Mouse (Mus musculus) neural tube, embryonic 14.5 days (tissue): ENCODE measurements at regions not wholly inside any gene's neighbourhood (a gene's known extent, or its start where the extent isn't known, plus 50 kb on each side); places are given as distances from the start of the nearest gene placed in this dataset.

Source experiments
- ATAC-seq: fragments of 200-750 bp; cut with Nextera tagmentation; 2 replicates; pipeline ENCODE4 v1.8.0; 2017; ENCODE audit warnings: low read depth, mild to moderate bottlenecking, moderate TSS enrichment, moderate library complexity
- H3K27ac ChIP-seq: fragments of 300-500 bp; sonication (generic); 2 replicates; pipeline ENCODE4 v1.5.1; 2014; ENCODE audit warnings: low read depth, mild to moderate bottlenecking, control low read depth, low read length, moderate library complexity, mixed read lengths
- H3K27me3 ChIP-seq: fragments of 300-500 bp; sonication (generic); 2 replicates; pipeline ENCODE4 v1.6.1; 2014; ENCODE audit warnings: low read length; ENCODE audit not compliant: control insufficient read depth, insufficient read depth
- H3K36me3 ChIP-seq: fragments of 300-500 bp; sonication (generic); 2 replicates; pipeline ENCODE4 v1.6.1; 2014; ENCODE audit warnings: low read length, mixed read lengths; ENCODE audit not compliant: control insufficient read depth, insufficient read depth
- H3K4me1 ChIP-seq: fragments of 300-500 bp; sonication (generic); 2 replicates; pipeline ENCODE4 v1.6.1; 2014; ENCODE audit warnings: low read length; ENCODE audit not compliant: control insufficient read depth, insufficient read depth
- H3K4me2 ChIP-seq: fragments of 300-500 bp; sonication (generic); 2 replicates; pipeline ENCODE4 v1.6.1; 2014; ENCODE audit warnings: mild to moderate bottlenecking, low read depth, low read length, control low read depth
- H3K4me3 ChIP-seq: fragments of 300-500 bp; sonication (generic); 2 replicates; pipeline ENCODE4 v1.5.1; 2014; ENCODE audit warnings: low read depth, low read length, control low read depth, mixed read lengths
- H3K9ac ChIP-seq: fragments of 300-500 bp; sonication (generic); replicated peaks from 2 replicates; pipeline ENCODE4 v1.6.1; 2014; ENCODE audit warnings: low read depth, mild to moderate bottlenecking, control low read depth, low read length, mixed read lengths
- H3K9me3 ChIP-seq: fragments of 300-500 bp; sonication (generic); 2 replicates; pipeline ENCODE4 v1.6.1; 2016; ENCODE audit warnings: low read length; ENCODE audit not compliant: control insufficient read depth
- WGBS: fragments of 180-500 bp; shearing (Covaris S2); extraction: QIAGEN DNeasy Blood & Tissue Kit; methylation state at CpG from one replicate; pipeline ENCODE4 v1.1.7; 2014; 5-methylcytosine and 5-hydroxymethylcytosine counted together

GRCm38 (mm10) chr2:167748297-167748696, 58.7 kb upstream of the Tmem189 start:
- Histone ChIP-seq H3K4me3 (no peak overlapping the region), H3K9me3 (no peaks in the 10 kb centered on the region), H3K27me3 (no peaks in the 10 kb centered on the region), H3K4me2 (no peak overlapping the region), H3K9ac (no peak overlapping the region), H3K36me3 (no peaks in the 10 kb centered on the region), H3K4me1 (0 out of 2 replicates have a peak, but pooled peaks cover 5% of the 10 kb centered on the region), H3K27ac (no peak overlapping the region)
- ATAC-seq, result no peak
- 93% methylated on average over 6 of the region's 6 CpGs for WGBS

GRCm38 (mm10) chr2:167747164-167747843, 57.7 kb upstream of the Tmem189 start:
- Histone ChIP-seq H3K27ac (no peak overlapping the region), H3K4me1 (0 out of 2 replicates have a peak, but pooled peaks cover 5% of the 10 kb centered on the region), H3K27me3 (no peaks in the 10 kb centered on the region), H3K9me3 (no peaks in the 10 kb centered on the region), H3K36me3 (no peaks in the 10 kb centered on the region), H3K4me3 (no peak overlapping the region), H3K9ac (no peak overlapping the region), H3K4me2 (no peak overlapping the region)
- ATAC-seq, result no peak
- 66% methylated on average over 13 of the region's 13 CpGs for WGBS

GRCm38 (mm10) chr2:167746344-167746743, 56.7 kb upstream of the Tmem189 start:
- ATAC-seq, result no peak
- H3K9me3 ChIP-seq, result no peaks in the 10 kb centered on the region
- no peaks in the 10 kb centered on the region for H3K36me3 ChIP-seq
- H3K27ac ChIP-seq, result no peak overlapping the region
- H3K4me2 ChIP-seq, result no peak overlapping the region
- no peaks in the 10 kb centered on the region for H3K27me3 ChIP-seq
- no peak overlapping the region for H3K9ac ChIP-seq
- H3K4me1 ChIP-seq, result 0 out of 2 replicates have a peak, but pooled peaks cover 5% of the 10 kb centered on the region
- H3K4me3 ChIP-seq, result no peak overlapping the region
- WGBS, result 94% methylated on average over 4 of the region's 4 CpGs

- H3K36me3 ChIP-seq, result no peaks in the 10 kb centered on the region
- H3K4me3 ChIP-seq, result no peak overlapping the region
- H3K4me1 ChIP-seq, result 0 out of 2 replicates have a peak, but pooled peaks cover 5% of the 10 kb centered on the region
- H3K4me2 ChIP-seq, result no peak overlapping the region
- ATAC-seq, result no peak
- H3K27ac ChIP-seq, result no peak overlapping the region
- H3K27me3 ChIP-seq, result no peaks in the 10 kb centered on the region
- H3K9ac ChIP-seq, result no peak overlapping the region
- WGBS, result 55% methylated on average over 6 of the region's 6 CpGs
- no peaks in the 10 kb centered on the region for H3K9me3 ChIP-seq
Measured at GRCm38 (mm10) chr2:167745409-167745808, 55.8 kb upstream of the Tmem189 start.

GRCm38 (mm10) chr2:167744080-167744479, 54.5 kb upstream of the Tmem189 start:
- ATAC-seq, result no peak
- H3K27ac ChIP-seq, result no peak overlapping the region
- H3K4me3 ChIP-seq, result no peak overlapping the region
- 72% methylated on average over 1 of the region's 1 CpGs for WGBS
- H3K4me2 ChIP-seq, result no peak overlapping the region
- 0 out of 2 replicates have a peak, but pooled peaks cover 5% of the 10 kb centered on the region for H3K4me1 ChIP-seq
- H3K27me3 ChIP-seq, result no peaks in the 10 kb centered on the region
- H3K9me3 ChIP-seq, result no peaks in the 10 kb centered on the region
- H3K36me3 ChIP-seq, result no peaks in the 10 kb centered on the region
- H3K9ac ChIP-seq, result no peak overlapping the region

- no peak for ATAC-seq
- Histone ChIP-seq H3K4me1 (0 out of 2 replicates have a peak, but pooled peaks cover 3% of the 10 kb centered on the region), H3K9me3 (no peaks in the 10 kb centered on the region), H3K9ac (no peak overlapping the region), H3K4me3 (no peak overlapping the region), H3K4me2 (no peak overlapping the region), H3K36me3 (no peaks in the 10 kb centered on the region), H3K27ac (no peak overlapping the region), H3K27me3 (no peaks in the 10 kb centered on the region)
- 80% methylated on average over 6 of the region's 6 CpGs for WGBS
Measured at GRCm38 (mm10) chr2:167742479-167742878, 52.9 kb upstream of the Tmem189 start.

- no peak for ATAC-seq
- H3K4me2 ChIP-seq, result no peak overlapping the region
- 63% methylated on average over 6 of the region's 6 CpGs for WGBS
- no peaks in the 10 kb centered on the region for H3K4me1 ChIP-seq
- no peaks in the 10 kb centered on the region for H3K36me3 ChIP-seq
- no peak overlapping the region for H3K27ac ChIP-seq
- H3K27me3 ChIP-seq, result no peaks in the 10 kb centered on the region
- no peak overlapping the region for H3K4me3 ChIP-seq
- no peaks in the 10 kb centered on the region for H3K9me3 ChIP-seq
- no peak overlapping the region for H3K9ac ChIP-seq
Measured at GRCm38 (mm10) chr2:167740516-167741189, 51.0 kb upstream of the Tmem189 start.
